Mouse (Mus musculus): ENCODE data around the gene Vmn1r209. TPM values are rescaled to one million over a fixed set of nuclear protein-coding genes. Genes with fewer than 3 reads are reported as not detected.
"Not testable (repeated sequence)": the region's sequence is repeated elsewhere in the genome, so short reads cannot be mapped to it uniquely, and the experiment has no call there.

The Vmn1r209 gene
- not detected in 2 replicates for polyA plus RNA-seq (2015; fragmentation: Nextera tagmentation; extraction: Ambion mirVana)

DNA sequence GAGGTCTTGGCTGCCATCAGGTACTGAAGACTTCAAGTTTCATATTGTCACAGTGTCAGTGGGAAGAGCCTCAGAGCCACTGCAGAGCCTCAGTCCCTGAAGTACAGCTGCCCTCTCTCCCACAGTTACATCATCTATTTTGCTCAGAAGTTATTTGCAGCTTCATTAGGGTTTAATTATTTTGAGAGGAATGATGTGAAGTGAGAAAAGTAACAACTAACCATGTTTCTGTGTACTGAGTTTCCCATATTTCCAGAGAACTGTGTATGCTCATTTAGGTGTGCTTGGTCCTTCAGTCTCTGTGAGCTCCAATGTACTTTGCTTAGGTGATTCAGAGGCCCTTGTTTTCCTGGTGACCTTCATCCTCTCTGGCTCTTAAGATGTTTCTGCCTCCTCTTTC is at the start of gene Vmn1r209:
TSS of gene Vmn1r209 (minus strand) at position 101 of the 400 bp plus-strand sequence.
- H3K9ac ChIP-seq (ENCODE audit: low read length); DNase-seq (ENCODE audit: low spot score); ATAC-seq (ENCODE audit: low FRiP score, low TSS enrichment); H3K36me3 ChIP-seq (ENCODE audit: control insufficient read depth, insufficient read depth, low read length); H3K27ac ChIP-seq (replicated peaks); H3K4me1 ChIP-seq (replicated peaks; ENCODE audit: control insufficient read depth, insufficient read depth); H3K4me2 ChIP-seq (replicated peaks; ENCODE audit: low read depth); H3K9me3 ChIP-seq (ENCODE audit: control insufficient read depth, low read length); H3K27me3 ChIP-seq (ENCODE audit: control insufficient read depth, insufficient read depth, low read length); H3K4me3 ChIP-seq (ENCODE audit: low read depth, low read length): not testable (repeated sequence)

DNA sequence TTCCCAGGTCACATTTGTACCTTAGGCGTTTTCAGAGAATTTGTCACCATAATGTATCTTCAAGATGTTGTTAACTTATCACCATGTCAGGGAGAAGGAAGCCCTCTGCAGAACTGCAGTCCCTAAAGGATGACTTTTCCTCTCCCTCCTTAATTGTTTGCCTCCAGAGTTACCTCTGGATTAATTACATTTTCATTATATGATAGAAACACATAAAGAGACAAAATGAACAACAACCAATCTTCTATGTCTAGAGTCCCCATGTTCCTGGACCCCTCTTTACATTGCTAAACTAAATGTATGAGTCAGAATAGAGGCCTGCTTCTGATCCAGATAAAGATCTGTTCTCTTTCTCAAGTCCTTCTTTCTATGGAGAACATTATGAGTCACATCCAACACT is 48.0 kb upstream of the Vmn1r209 start, which contains the start of gene Vmn1r211:
TSS of gene Vmn1r211 (minus strand) at position 101 of the 400 bp plus-strand sequence.
- Histone ChIP-seq H3K27me3 (ENCODE audit: control insufficient read depth, insufficient read depth, low read length) (no peaks in the 10 kb centered on the region), H3K4me2 (replicated peaks; ENCODE audit: low read depth) (no peak within 1 kb of the TSS), H3K36me3 (ENCODE audit: control insufficient read depth, insufficient read depth, low read length) (no peaks in the 10 kb centered on the region), H3K9ac (ENCODE audit: low read length) (no peak within 1 kb of the TSS), H3K9me3 (ENCODE audit: control insufficient read depth, low read length) (no peaks in the 10 kb centered on the region), H3K27ac (replicated peaks) (no peak within 1 kb of the TSS), H3K4me1 (replicated peaks; ENCODE audit: control insufficient read depth, insufficient read depth) (no peaks in the 10 kb centered on the region), H3K4me3 (ENCODE audit: low read depth, low read length) (no peak within 1 kb of the TSS)
- ATAC-seq (ENCODE audit: low FRiP score, low TSS enrichment) (no peak), DNase-seq (ENCODE audit: low spot score) (no peak)
- TF ChIP-seq CTCF (IDR thresholded peaks at IDR 0.05; ENCODE audit: low read depth), result no peak
- no peak for TF ChIP-seq EP300 (optimal IDR thresholded peaks at IDR 0.05)
- WGBS, result 61% methylated on average over 1 of the region's 1 CpGs

DNA sequence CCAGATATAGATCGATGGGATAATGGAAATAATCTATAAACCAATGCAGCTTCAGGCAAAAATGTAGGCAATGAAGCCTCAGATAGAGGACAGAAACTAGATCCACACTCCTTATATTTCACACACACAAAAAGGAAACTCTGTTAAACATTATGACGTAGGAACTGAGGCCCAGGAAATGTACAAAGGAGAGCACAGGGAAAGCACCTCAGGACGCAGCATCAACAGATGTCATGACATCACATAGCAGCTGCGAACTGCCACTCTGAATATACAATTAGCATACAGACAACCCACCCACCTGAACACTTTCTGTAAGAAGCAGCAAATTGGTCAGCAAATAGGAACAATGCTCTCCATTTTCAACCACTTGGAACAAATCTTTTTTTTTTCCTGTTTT is 45.3 kb upstream of the Vmn1r209 start:
- H3K27ac ChIP-seq (replicated peaks), result no peak overlapping the region
- ATAC-seq (ENCODE audit: low FRiP score, low TSS enrichment) (no peak), DNase-seq (ENCODE audit: low spot score) (no peak)
- no peak overlapping the region for H3K4me2 ChIP-seq (replicated peaks; ENCODE audit: low read depth)
- H3K4me1 ChIP-seq (replicated peaks; ENCODE audit: control insufficient read depth, insufficient read depth), result no peaks in the 10 kb centered on the region
- H3K4me3 ChIP-seq (ENCODE audit: low read depth, low read length), result no peak overlapping the region
- H3K9me3 ChIP-seq (ENCODE audit: control insufficient read depth, low read length), result no peaks in the 10 kb centered on the region
- no peaks in the 10 kb centered on the region for H3K27me3 ChIP-seq (ENCODE audit: control insufficient read depth, insufficient read depth, low read length)
- H3K9ac ChIP-seq (ENCODE audit: low read length), result no peak overlapping the region
- TF ChIP-seq CTCF (IDR thresholded peaks at IDR 0.05; ENCODE audit: low read depth) (no peak), EP300 (optimal IDR thresholded peaks at IDR 0.05) (no peak)
- 69% methylated on average over 4 of the region's 4 CpGs for WGBS
- H3K36me3 ChIP-seq (ENCODE audit: control insufficient read depth, insufficient read depth, low read length), result no peaks in the 10 kb centered on the region

DNA sequence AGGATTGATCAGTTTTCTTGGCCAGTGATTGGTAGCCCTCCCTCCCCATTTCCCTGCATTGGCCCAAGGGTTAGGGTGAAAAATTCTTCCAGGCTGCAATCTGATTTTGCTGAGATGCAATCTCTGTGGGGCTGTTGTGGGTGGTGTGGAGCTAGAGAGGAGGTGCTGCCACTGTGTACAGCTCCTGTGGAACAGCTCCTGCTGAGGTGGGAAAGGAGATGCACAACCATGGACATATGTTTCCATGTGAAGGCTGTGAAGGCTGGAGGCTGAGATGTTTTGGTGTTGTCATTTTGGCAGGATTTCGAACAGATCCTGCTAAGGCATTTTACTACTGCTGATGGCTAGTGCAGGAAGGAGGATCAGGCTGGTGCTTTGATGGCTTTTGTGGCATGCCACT is 37.3 kb upstream of the Vmn1r209 start:
- no peaks in the 10 kb centered on the region for H3K36me3 ChIP-seq (ENCODE audit: control insufficient read depth, insufficient read depth, low read length)
- WGBS, result 59% methylated on average over 1 of the region's 1 CpGs
- DNase-seq (ENCODE audit: low spot score) (no peak), ATAC-seq (ENCODE audit: low FRiP score, low TSS enrichment) (no peak)
- H3K4me2 ChIP-seq (replicated peaks; ENCODE audit: low read depth), result no peak overlapping the region
- no peak overlapping the region for H3K27ac ChIP-seq (replicated peaks)
- H3K4me1 ChIP-seq (replicated peaks; ENCODE audit: control insufficient read depth, insufficient read depth), result no peaks in the 10 kb centered on the region
- no peak overlapping the region for H3K4me3 ChIP-seq (ENCODE audit: low read depth, low read length)
- no peaks in the 10 kb centered on the region for H3K9me3 ChIP-seq (ENCODE audit: control insufficient read depth, low read length)
- H3K27me3 ChIP-seq (ENCODE audit: control insufficient read depth, insufficient read depth, low read length), result no peaks in the 10 kb centered on the region
- TF ChIP-seq CTCF (IDR thresholded peaks at IDR 0.05; ENCODE audit: low read depth) (no peak), EP300 (optimal IDR thresholded peaks at IDR 0.05) (no peak)
- no peak overlapping the region for H3K9ac ChIP-seq (ENCODE audit: low read length)

DNA sequence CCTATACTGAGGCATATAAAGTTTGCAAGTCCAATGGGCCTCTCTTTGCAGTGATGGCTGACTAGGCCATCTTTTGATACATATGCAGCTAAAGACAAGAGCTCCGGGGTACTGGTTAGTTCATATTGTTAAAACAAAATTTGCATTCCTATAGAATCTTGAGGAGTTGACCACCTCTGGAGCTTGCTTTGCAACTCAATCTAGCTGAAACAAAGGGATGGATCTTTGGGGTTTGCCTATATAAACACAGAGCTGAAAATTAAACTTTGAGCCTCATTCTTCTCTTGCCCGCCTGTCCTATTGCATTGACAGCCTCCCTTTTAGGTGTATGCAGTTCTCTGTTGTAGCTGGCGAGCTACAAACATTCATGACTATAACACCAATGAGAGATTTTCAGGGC is 34.8 kb upstream of the Vmn1r209 start:
- not testable (repeated sequence) for H3K9me3 ChIP-seq (ENCODE audit: control insufficient read depth, low read length); H3K4me1 ChIP-seq (replicated peaks; ENCODE audit: control insufficient read depth, insufficient read depth); ATAC-seq (ENCODE audit: low FRiP score, low TSS enrichment); H3K27me3 ChIP-seq (ENCODE audit: control insufficient read depth, insufficient read depth, low read length); H3K4me2 ChIP-seq (replicated peaks; ENCODE audit: low read depth); H3K4me3 ChIP-seq (ENCODE audit: low read depth, low read length); H3K27ac ChIP-seq (replicated peaks); DNase-seq (ENCODE audit: low spot score); H3K36me3 ChIP-seq (ENCODE audit: control insufficient read depth, insufficient read depth, low read length); H3K9ac ChIP-seq (ENCODE audit: low read length)
- WGBS, result 79% methylated on average over 3 of the region's 3 CpGs

DNA sequence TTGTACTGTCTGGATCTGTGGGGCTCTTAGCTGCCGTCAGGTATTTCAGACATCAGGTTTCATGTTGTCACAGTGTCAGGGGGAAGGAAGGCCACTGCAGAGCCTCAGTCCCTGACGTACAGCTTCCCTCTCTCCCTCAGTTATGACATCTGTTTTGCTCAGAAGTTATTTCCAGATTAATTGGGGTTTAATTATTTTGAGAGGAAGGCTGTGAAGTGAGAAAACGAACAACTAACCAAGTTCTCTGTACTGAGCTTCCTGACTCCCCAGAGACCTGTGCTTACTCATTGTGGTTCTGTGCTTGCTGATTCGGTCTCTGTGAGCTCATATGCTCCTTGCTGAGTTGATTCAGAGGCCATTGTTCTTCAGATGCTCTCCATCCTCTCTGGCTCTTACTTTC is 21.8 kb upstream of the Vmn1r209 start, which contains the start of gene Vmn1r210:
TSS of gene Vmn1r210 (minus strand) at position 101 of the 400 bp plus-strand sequence.
- H3K36me3 ChIP-seq (ENCODE audit: control insufficient read depth, insufficient read depth, low read length), result no peaks in the 10 kb centered on the region
- WGBS, result 40% methylated on average over 4 of the region's 4 CpGs
- no peak for ATAC-seq (ENCODE audit: low FRiP score, low TSS enrichment)

DNA sequence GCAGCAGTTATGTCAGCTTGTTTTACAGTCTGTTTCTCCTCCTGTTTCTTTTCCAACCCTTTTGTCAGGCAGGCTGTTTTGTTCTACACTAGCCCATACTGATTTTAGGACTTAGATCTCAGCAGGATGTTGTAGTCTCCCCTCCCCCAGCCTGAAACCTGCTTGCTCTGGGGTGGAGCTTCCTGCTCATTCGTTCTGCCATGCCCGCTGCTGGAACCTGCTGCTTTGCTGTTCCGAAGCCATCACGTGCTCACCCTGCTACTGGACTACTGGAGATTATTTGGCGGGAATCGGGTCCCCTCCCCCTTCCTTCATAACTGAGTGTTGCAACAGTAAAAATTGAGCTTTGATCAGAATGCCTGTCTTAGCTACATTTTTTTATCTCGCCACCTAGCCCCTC is 19.9 kb upstream of the Vmn1r209 start:
- WGBS, result 31% methylated on average over 7 of the region's 7 CpGs
- H3K4me1 ChIP-seq (replicated peaks; ENCODE audit: control insufficient read depth, insufficient read depth); H3K4me3 ChIP-seq (ENCODE audit: low read depth, low read length); H3K27me3 ChIP-seq (ENCODE audit: control insufficient read depth, insufficient read depth, low read length); H3K4me2 ChIP-seq (replicated peaks; ENCODE audit: low read depth); DNase-seq (ENCODE audit: low spot score); H3K9ac ChIP-seq (ENCODE audit: low read length); H3K36me3 ChIP-seq (ENCODE audit: control insufficient read depth, insufficient read depth, low read length); H3K9me3 ChIP-seq (ENCODE audit: control insufficient read depth, low read length); H3K27ac ChIP-seq (replicated peaks); ATAC-seq (ENCODE audit: low FRiP score, low TSS enrichment): not testable (repeated sequence)

More for the DNA sequence above, 21.8 kb upstream of the Vmn1r209 start, which contains the start of gene Vmn1r210:
- Histone ChIP-seq H3K27me3 (ENCODE audit: control insufficient read depth, insufficient read depth, low read length) (no peaks in the 10 kb centered on the region), H3K4me1 (replicated peaks; ENCODE audit: control insufficient read depth, insufficient read depth) (no peaks in the 10 kb centered on the region), H3K4me2 (replicated peaks; ENCODE audit: low read depth) (no peak within 1 kb of the TSS), H3K9ac (ENCODE audit: low read length) (no peak within 1 kb of the TSS), H3K9me3 (ENCODE audit: control insufficient read depth, low read length) (no peaks in the 10 kb centered on the region), H3K4me3 (ENCODE audit: low read depth, low read length) (no peak within 1 kb of the TSS), H3K27ac (replicated peaks) (no peak within 1 kb of the TSS)
- no peak for TF ChIP-seq EP300 (optimal IDR thresholded peaks at IDR 0.05)
- TF ChIP-seq CTCF (IDR thresholded peaks at IDR 0.05; ENCODE audit: low read depth), result no peak
- no peak for DNase-seq (ENCODE audit: low spot score)

DNA sequence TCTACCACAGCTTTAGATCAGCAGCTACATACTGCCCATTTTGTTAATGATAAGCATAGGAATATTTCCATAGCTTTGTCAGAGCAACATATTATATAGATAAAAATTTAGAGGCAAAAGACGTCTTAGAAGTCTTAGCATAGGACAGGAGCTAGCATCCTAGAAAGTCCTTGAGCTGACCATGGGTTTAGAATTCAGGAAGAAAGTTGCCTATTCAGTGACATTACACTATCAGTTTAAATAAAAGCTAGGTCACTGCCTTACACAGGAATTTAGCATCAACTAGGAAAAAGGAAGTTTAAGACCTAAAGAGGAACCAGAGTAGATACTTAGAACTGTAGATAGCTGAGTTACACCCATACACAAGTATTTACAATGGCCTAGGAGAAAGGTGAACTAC is 12.1 kb upstream of the Vmn1r209 start:
- not testable (repeated sequence) for ATAC-seq (ENCODE audit: low FRiP score, low TSS enrichment); H3K4me2 ChIP-seq (replicated peaks; ENCODE audit: low read depth); H3K27me3 ChIP-seq (ENCODE audit: control insufficient read depth, insufficient read depth, low read length); H3K27ac ChIP-seq (replicated peaks); H3K9me3 ChIP-seq (ENCODE audit: control insufficient read depth, low read length); H3K36me3 ChIP-seq (ENCODE audit: control insufficient read depth, insufficient read depth, low read length); H3K9ac ChIP-seq (ENCODE audit: low read length); DNase-seq (ENCODE audit: low spot score); H3K4me1 ChIP-seq (replicated peaks; ENCODE audit: control insufficient read depth, insufficient read depth); H3K4me3 ChIP-seq (ENCODE audit: low read depth, low read length)
- WGBS, result 94% methylated on average over 1 of the region's 1 CpGs

DNA sequence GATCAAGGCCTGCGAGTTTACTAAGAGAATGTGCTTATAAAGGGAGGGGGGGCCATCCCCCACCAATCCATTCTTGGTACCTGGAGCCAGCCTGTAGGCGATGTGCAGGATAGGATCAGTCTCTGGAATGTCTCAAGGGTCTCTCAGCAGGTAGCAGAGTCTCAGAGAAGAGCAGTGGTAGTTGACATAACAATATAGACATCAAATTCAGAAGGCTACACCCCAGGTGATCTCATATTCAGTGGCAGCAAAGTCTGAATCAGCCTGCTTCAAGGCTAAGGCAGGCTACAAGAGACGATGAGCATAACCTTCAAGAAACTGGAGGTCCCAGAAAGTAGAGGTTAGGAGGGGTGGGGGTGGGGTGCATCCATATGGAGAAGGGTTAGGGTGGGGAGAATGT is 21.4 kb downstream of the Vmn1r209 start:
- not testable (repeated sequence) for H3K9ac ChIP-seq (ENCODE audit: low read length); H3K9me3 ChIP-seq (ENCODE audit: control insufficient read depth, low read length); H3K4me1 ChIP-seq (replicated peaks; ENCODE audit: control insufficient read depth, insufficient read depth); H3K36me3 ChIP-seq (ENCODE audit: control insufficient read depth, insufficient read depth, low read length); ATAC-seq (ENCODE audit: low FRiP score, low TSS enrichment); H3K27me3 ChIP-seq (ENCODE audit: control insufficient read depth, insufficient read depth, low read length); DNase-seq (ENCODE audit: low spot score); H3K27ac ChIP-seq (replicated peaks); H3K4me2 ChIP-seq (replicated peaks; ENCODE audit: low read depth); H3K4me3 ChIP-seq (ENCODE audit: low read depth, low read length)
- WGBS, result 74% methylated on average over 3 of the region's 3 CpGs

Data from stomach, postnatal 0 days (tissue).